Mouse (Mus musculus): ENCODE measurements around the gene Szrd1.

DNA sequence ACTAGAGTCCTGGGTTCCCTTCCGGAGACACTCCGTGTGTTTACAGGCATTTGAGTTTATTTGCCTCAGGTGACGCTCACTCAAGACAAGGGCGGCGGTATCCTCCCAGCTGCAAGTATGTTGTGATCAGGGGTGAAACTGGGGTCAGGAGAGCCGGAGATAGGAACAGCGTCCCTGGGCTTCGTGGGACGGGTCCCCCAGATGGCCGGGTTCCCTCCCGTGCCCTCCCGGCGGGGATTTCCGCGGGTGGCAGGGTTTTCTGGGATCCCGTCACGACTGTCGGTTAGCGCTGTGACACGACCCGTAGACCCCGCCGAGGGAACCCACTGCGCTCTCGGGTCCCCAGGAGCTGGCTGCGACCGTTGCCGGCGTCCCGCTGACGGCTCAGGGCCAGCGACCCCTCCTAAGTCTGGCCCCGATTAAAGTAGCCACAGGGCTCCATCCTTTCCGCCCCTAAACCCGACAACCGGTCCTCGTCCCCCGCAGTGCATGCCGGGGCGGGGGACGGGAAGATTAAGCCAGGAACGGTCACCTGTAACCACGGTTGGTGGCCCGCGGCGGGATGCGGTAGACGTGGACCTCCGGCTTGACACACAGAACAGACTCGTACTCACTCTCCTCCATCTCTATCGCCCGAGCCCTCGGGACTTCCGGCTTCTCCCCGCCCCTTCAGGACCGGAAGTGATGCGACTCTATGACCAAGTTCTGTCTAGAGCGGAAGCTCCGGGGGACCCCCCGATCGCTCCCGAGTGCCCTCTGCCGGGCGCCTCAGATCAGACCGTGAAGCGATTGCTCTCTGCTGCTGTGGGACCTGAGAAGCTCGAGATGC is 61.7 kb downstream of the Szrd1 start, which contains the start of gene Necap2:
- TF ChIP-seq CTCF (IDR thresholded peaks at IDR 0.05; ENCODE audit: borderline replicate concordance, control insufficient read depth, extremely low read depth, insufficient read depth, low read length, poor library complexity) (peak; percentile 87), POLR2A (IDR thresholded peaks at IDR 0.05; ENCODE audit: control insufficient read depth, extremely low read depth, insufficient read depth, low read length, poor library complexity) (peak; percentile 86)

Data from thymus, adult 2 months (tissue).